20 mouse cellular contexts compared by ENCODE assay signal in the genomic region with DNA sequence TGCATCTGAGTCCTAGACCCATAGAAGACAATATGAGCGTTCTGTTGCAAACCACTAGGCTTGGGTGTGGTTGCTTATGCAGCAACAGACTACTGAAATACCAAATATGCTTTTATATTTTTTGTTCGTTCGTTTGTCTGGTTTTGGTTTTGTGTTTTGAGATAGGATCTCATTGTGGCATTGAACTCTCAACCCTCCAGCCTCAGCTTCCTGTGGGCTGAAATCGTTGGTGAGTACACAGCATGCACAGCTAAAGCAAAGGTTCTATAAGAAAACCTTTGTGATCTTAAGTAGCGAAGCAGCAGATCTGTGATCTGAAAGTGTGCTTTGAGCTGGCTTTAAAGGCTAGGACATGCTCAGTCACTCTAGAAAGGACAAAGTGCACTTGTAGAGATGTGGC.
DNase-seq lines count a peak whose midpoint lies in the region; ATAC-seq lines count a peak whose summit lies in the region.
"Had no signal": no experiment of that assay in that cellular context is flagged by ENCODE, and none has a peak within 500 bp of the region (broad histone marks: within the 10 kb centered on the region; RNA-seq: fewer than 3 reads in every experiment).

No protein-coding gene starts in this region.

- DNase-seq in 416B (ENCODE audit: low read depth) = peak; percentile 88
- DNase-seq in T-cell, adult 2 months (ENCODE audit: low spot score) = peak; percentile 37
- DNase-seq in thymus, postnatal 14 days = peak; percentile 24
- no peak for DNase-seq in heart, adult 18-20 months
- no peak for DNase-seq in kidney, adult 9 months
- DNase-seq in testis, postnatal 14 days (ENCODE audit: low spot score) = no peak
- DNase-seq: adrenal gland, postnatal 25 days; cerebellum, adult 9-10 months; gastrocnemius, postnatal 14 days; heart, adult 2 months; kidney, postnatal 36 days; layer of hippocampus, postnatal 36 days; lung, adult 18-20 months; lung, postnatal 10 days; midbrain, embryonic 14.5 days; retina, postnatal 1 day had no signal

- ATAC-seq in megakaryocyte, adult 5-6 weeks (ENCODE audit: poor library complexity, severe bottlenecking) = peak; percentile 47; the same call in 1 of the 2 replicates
- ATAC-seq: forebrain, embryonic 15.5 days; intestine, embryonic 15.5 days; liver, embryonic 12.5 days had no signal

Comparison
In these comparisons a context has a peak if more than half of its experiments do, and no peak if none do; other contexts are left out.
1. DNase-seq: peak in 416B (single experiment), T-cell, adult 2 months (single experiment) and thymus, postnatal 14 days (single experiment); none in heart, adult 18-20 months (0 of 2), kidney, adult 9 months (single experiment) and testis, postnatal 14 days (single experiment).